Mouse (Mus musculus) MEL (cell line): Measurements from ENCODE around the gene Clpb. TPM values are rescaled to one million over a fixed set of nuclear protein-coding genes. Genes with fewer than 3 reads are reported as not detected.

Source experiments
- DNase-seq: peaks from one replicate; pipeline ENCODE4 v3.0.0; 2011; ENCODE audit warnings: low read depth, low spot score
- H3K27ac ChIP-seq: 2 replicates; pipeline ENCODE4 v1.5.1; 2012; ENCODE audit warnings: low read depth, mild to moderate bottlenecking, control low read depth, low read length, moderate library complexity; ENCODE audit not compliant: control insufficient read depth
- H3K27me3 ChIP-seq, 2 experiments: fragments of 150-350 bp in 1 of 2; sonication (generic) in 1 of 2; 2 replicates each; pipeline ENCODE4 v1.6.1; 2012; ENCODE audit warnings: low read length in 2 of 2, mild to moderate bottlenecking in 2 of 2, improper control_type of control experiment in 1 of 2, moderate library complexity in 1 of 2; ENCODE audit not compliant: insufficient read depth in 2 of 2, control insufficient read depth in 1 of 2
- H3K36me3 ChIP-seq, 2 experiments: 2 replicates each; pipeline ENCODE4 v1.6.1; 2012 to 2014; ENCODE audit warnings: low read length in 2 of 2, improper control_type of control experiment in 1 of 2, inconsistent platforms in 1 of 2, mild to moderate bottlenecking in 1 of 2; ENCODE audit not compliant: insufficient read depth in 2 of 2, control insufficient read depth in 1 of 2
- H3K4me1 ChIP-seq, 2 experiments: fragments of 150-350 bp in 1 of 2; sonication (generic) in 1 of 2; 2 replicates each; pipeline ENCODE4 v1.6.1; 2012; ENCODE audit warnings: low read length in 2 of 2, improper control_type of control experiment in 1 of 2, mild to moderate bottlenecking in 1 of 2; ENCODE audit not compliant: insufficient read depth in 2 of 2, control insufficient read depth in 1 of 2
- H3K4me3 ChIP-seq, 2 experiments: fragments of 150-350 bp in 1 of 2; sonication (generic) in 1 of 2; 2 replicates each; pipeline ENCODE4 v1.5.1; 2012; ENCODE audit warnings: low read depth in 2 of 2, low read length in 2 of 2, mild to moderate bottlenecking in 2 of 2, moderate library complexity in 2 of 2, control low read depth in 1 of 2, improper control_type of control experiment in 1 of 2; ENCODE audit not compliant: control insufficient read depth in 1 of 2, insufficient read depth in 1 of 2
- H3K79me2 ChIP-seq: 2 replicates; pipeline ENCODE4 v1.6.1; 2012; ENCODE audit warnings: mild to moderate bottlenecking, low read length, moderate library complexity; ENCODE audit not compliant: control insufficient read depth, poor library complexity, insufficient read depth
- H3K9ac ChIP-seq: 2 replicates; pipeline ENCODE4 v1.6.1; 2012; ENCODE audit warnings: low read depth, mild to moderate bottlenecking, control low read depth, low read length, moderate library complexity; ENCODE audit not compliant: control insufficient read depth, poor library complexity, severe bottlenecking
- H3K9me3 ChIP-seq: fragments of 150-350 bp; sonication (generic); replicated peaks from 2 replicates; pipeline ENCODE4 v1.6.1; 2012; ENCODE audit warnings: mild to moderate bottlenecking, low read length, improper control_type of control experiment, moderate library complexity; ENCODE audit not compliant: insufficient read depth
- CHD1 ChIP-seq: IDR thresholded peaks from 2 replicates; pipeline ENCODE4 v1.6.1; 2012; ENCODE audit warnings: low read depth, mild to moderate bottlenecking, inconsistent platforms, low read length, improper control_type of control experiment
- KAT2A ChIP-seq: conservative IDR thresholded peaks from 2 replicates; pipeline ENCODE4 v1.6.1; 2012; ENCODE audit warnings: low read depth, low read length, improper control_type of control experiment, inconsistent platforms
- MAFK ChIP-seq: IDR thresholded peaks from 2 replicates; pipeline ENCODE4 v1.6.1; 2011; ENCODE audit warnings: low read depth, mild to moderate bottlenecking, low read length, improper control_type of control experiment, borderline replicate concordance
- MAX ChIP-seq: IDR thresholded peaks from 2 replicates; pipeline ENCODE4 v1.6.1; 2011; ENCODE audit warnings: low read length, improper control_type of control experiment
- MEF2A ChIP-seq: IDR thresholded peaks from 2 replicates; pipeline ENCODE4 v1.6.1; 2014; ENCODE audit warnings: low read depth, mild to moderate bottlenecking, inconsistent platforms, low read length, improper control_type of control experiment; ENCODE audit not compliant: poor library complexity, insufficient replicate concordance, severe bottlenecking; ENCODE audit errors: extremely low read depth
- MYB ChIP-seq: IDR thresholded peaks from 2 replicates; pipeline ENCODE4 v1.6.1; 2011; ENCODE audit warnings: mild to moderate bottlenecking, low read depth, low read length, improper control_type of control experiment
- MYC ChIP-seq: IDR thresholded peaks from 2 replicates; pipeline ENCODE4 v1.6.1; 2011; ENCODE audit warnings: low read depth, mild to moderate bottlenecking, low read length, improper control_type of control experiment, moderate library complexity
- NELFE ChIP-seq: IDR thresholded peaks from 2 replicates; pipeline ENCODE4 v1.6.1; 2011; ENCODE audit warnings: low read depth, low read length, improper control_type of control experiment
- RAD21 ChIP-seq: IDR thresholded peaks from 2 replicates; pipeline ENCODE4 v1.6.1; 2011; ENCODE audit warnings: mild to moderate bottlenecking, low read depth, low read length, improper control_type of control experiment
- SMC3 ChIP-seq: IDR thresholded peaks from 2 replicates; pipeline ENCODE4 v1.6.1; 2011; ENCODE audit warnings: low read depth, low read length, improper control_type of control experiment
- TAL1 ChIP-seq: IDR thresholded peaks from 2 replicates; pipeline ENCODE4 v1.6.1; 2012; ENCODE audit warnings: mild to moderate bottlenecking, inconsistent platforms, low read length, moderate library complexity, mixed read lengths
- TCF12 ChIP-seq: IDR thresholded peaks from 2 replicates; pipeline ENCODE4 v1.6.1; 2014; ENCODE audit warnings: low read depth, mild to moderate bottlenecking, inconsistent platforms, low read length, improper control_type of control experiment, moderate library complexity
- USF2 ChIP-seq, 2 experiments: IDR thresholded peaks; 2 replicates each; pipeline ENCODE4 v1.6.1; 2011 to 2012; ENCODE audit warnings: improper control_type of control experiment in 2 of 2, low read length in 2 of 2, borderline replicate concordance in 1 of 2, inconsistent platforms in 1 of 2, low read depth in 1 of 2, mild to moderate bottlenecking in 1 of 2; ENCODE audit not compliant: insufficient read depth in 1 of 2
- ZMIZ1 ChIP-seq: IDR thresholded peaks from 2 replicates; pipeline ENCODE4 v1.6.1; 2012; ENCODE audit warnings: low read depth, mild to moderate bottlenecking, inconsistent platforms, low read length, improper control_type of control experiment, moderate library complexity
- ZNF384 ChIP-seq: IDR thresholded peaks from 2 replicates; pipeline ENCODE4 v1.6.1; 2012; ENCODE audit warnings: low read depth, mild to moderate bottlenecking, inconsistent platforms, low read length, improper control_type of control experiment
- polyA plus RNA-seq, 2 experiments: library from polyadenylated mRNA; stranded (reverse) in 1 of 2; unstranded in 1 of 2; fragments of >175 nt in 1 of 2; fragments of >200 nt in 1 of 2; gene quantifications; 2 replicates each; pipeline versions ENCODE4 v1.2.1 to v1.2.4; 2012; ENCODE audit warnings: low replicate concordance in 2 of 2, low read depth in 1 of 2; ENCODE audit not compliant: insufficient read length in 2 of 2, insufficient read depth in 1 of 2, missing spikeins in 1 of 2
- total RNA-seq: library from RNA; depleted of rRNA; stranded (reverse); fragments of 300-350 nt; gene quantifications from 2 replicates; pipeline ENCODE4 v1.2.3, GENCODE M21; 2012

The Clpb gene
- total and polyA plus RNA-seq, 3 experiments, result 59.0 to 71.5 TPM; not detected in 1

- Histone ChIP-seq H3K9me3 (no peaks in the 10 kb centered on the region), H3K36me3 (peaks cover 0 to 3% of the 10 kb centered on the region in 2 experiments; a peak in 2 of 4 replicates), H3K79me2 (no peaks in the 10 kb centered on the region), H3K4me3 (no peak overlapping the region), H3K4me1 (peaks cover 0 to 13% of the 10 kb centered on the region in 2 experiments; a peak in 2 of 4 replicates), H3K27ac (no peak overlapping the region), H3K27me3 (no peaks in the 10 kb centered on the region), H3K9ac (no peak overlapping the region)
- DNase-seq, result no peak
- TF ChIP-seq TAL1 (no peak), ZNF384 (no peak), MYB (no peak), MEF2A (no peak), USF2 (IDR thresholded peaks at IDR 0.05; ENCODE audit: borderline replicate concordance in 1 of 2, insufficient read depth in 1 of 2, low read depth in 1 of 2, low read length in 2 of 2) (no peak), NELFE (no peak), MAX (no peak), RAD21 (no peak)
Measured at GRCm38 (mm10) chr7:101671601-101672280, 8.3 kb downstream of the Clpb start.

GRCm38 (mm10) chr7:101673497-101673896, 10.1 kb downstream of the Clpb start:
- DNase-seq, result no peak
- no peak for TF ChIP-seq TCF12
- no peak for TF ChIP-seq ZMIZ1
- no peak for TF ChIP-seq KAT2A
- no peak for TF ChIP-seq MEF2A
- no peak for TF ChIP-seq CHD1
- TF ChIP-seq SMC3, result no peak
- no peak for TF ChIP-seq USF2 (IDR thresholded peaks at IDR 0.05; ENCODE audit: borderline replicate concordance in 1 of 2, insufficient read depth in 1 of 2, low read depth in 1 of 2, low read length in 2 of 2)
- no peak for TF ChIP-seq MAFK
- TF ChIP-seq MYC, result no peak
- Histone ChIP-seq H3K4me1 (peaks cover 0 to 14% of the 10 kb centered on the region in 2 experiments; a peak in 2 of 4 replicates), H3K9me3 (no peaks in the 10 kb centered on the region), H3K4me3 (no peak overlapping the region), H3K9ac (no peak overlapping the region), H3K36me3 (peaks cover 0 to 3% of the 10 kb centered on the region in 2 experiments; a peak in 2 of 4 replicates), H3K27ac (no peak overlapping the region), H3K79me2 (no peaks in the 10 kb centered on the region), H3K27me3 (no peaks in the 10 kb centered on the region)
